8 mouse cellular contexts compared by ENCODE assay signal in the genomic region with DNA sequence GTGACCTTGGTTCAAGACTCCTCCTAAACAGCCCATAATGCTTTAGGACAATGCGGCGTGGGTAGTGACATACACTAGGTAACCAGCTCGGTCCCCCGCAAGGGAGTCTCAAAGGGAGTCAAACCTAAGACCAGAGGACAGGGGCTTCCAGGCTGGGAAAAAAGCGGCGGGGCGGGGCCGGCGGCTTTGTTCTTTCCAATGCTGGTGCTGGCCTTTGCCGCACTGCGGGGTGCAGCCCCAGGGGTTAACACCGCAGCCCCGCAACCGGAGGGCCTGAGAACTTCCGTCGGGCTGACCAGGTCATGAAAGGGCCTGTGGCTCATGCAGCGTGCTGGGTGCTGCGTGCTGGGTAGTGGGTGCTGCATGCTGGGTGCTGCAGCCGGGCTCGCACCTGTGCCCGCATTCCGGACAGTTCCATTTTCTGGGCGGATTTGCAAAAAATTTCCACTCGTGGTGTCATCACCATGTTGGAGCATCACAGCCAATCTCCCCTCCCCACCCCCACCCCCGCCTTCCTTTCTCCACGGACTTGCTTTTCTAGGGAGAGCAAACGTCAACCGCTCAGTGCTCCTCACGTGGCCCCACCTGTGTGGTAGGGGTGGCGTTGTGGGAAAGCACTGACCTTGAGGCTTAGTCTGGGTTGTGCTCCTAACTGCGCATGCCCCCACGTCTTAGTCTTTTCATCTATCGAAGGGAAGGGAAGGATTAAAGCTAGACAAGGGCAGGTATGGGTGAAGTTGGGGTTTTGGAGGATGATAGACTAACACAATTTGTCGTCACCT. TPM values are rescaled to one million over a fixed set of nuclear protein-coding genes. Genes with fewer than 3 reads are reported as not detected.
A peak's percentile ranks its signal among the peaks of the same experiment; 100 is the strongest.
DNase-seq lines count a peak whose midpoint lies in the region; ATAC-seq and TF ChIP-seq lines count a peak whose summit lies in the region.

No protein-coding gene starts in this region.

- intact Hi-C loops in heart, postnatal 25 days (cut with DNase I) = no loop called here

- ATAC-seq in heart, embryonic 15.5 days (replicated peaks; ENCODE audit: insufficient number of reproducible peaks, insufficient read depth, low FRiP score, low read depth) = no peak
- ATAC-seq in hindbrain, embryonic 16.5 days = no peak

- WGBS in heart, embryonic 15.5 days = 35% methylated on average over 34 of the region's 34 CpGs
- WGBS in hindbrain, embryonic 16.5 days = 25% methylated on average over 34 of the region's 34 CpGs

- H3K4me3 ChIP-seq in heart, embryonic 15.5 days = no peak overlapping the region
- H3K4me3 ChIP-seq in hindbrain, embryonic 16.5 days (ENCODE audit: low read length) = no peak overlapping the region
- no peak overlapping the region for H3K4me3 ChIP-seq in myocyte

- no peak overlapping the region for H3K9ac ChIP-seq in heart, embryonic 15.5 days
- H3K9ac ChIP-seq in hindbrain, embryonic 16.5 days (ENCODE audit: low read depth, low read length) = peak overlapping the region; percentile 54

- H3K27me3 ChIP-seq in heart, embryonic 15.5 days = peaks cover 21% of the 10 kb centered on the region; the same call in 1 of the 2 replicates
- H3K27me3 ChIP-seq in hindbrain, embryonic 16.5 days (replicated peaks; ENCODE audit: control insufficient read depth, insufficient read depth, low read length) = no peaks in the 10 kb centered on the region
- H3K27me3 ChIP-seq in myocyte (ENCODE audit: control insufficient read depth, insufficient read depth, insufficient read length) = peaks cover 39% of the 10 kb centered on the region

- H3K36me3 ChIP-seq in heart, embryonic 15.5 days = no peaks in the 10 kb centered on the region
- H3K36me3 ChIP-seq in hindbrain, embryonic 16.5 days (ENCODE audit: control insufficient read depth, insufficient read depth, low read length) = no peaks in the 10 kb centered on the region
- no peaks in the 10 kb centered on the region for H3K36me3 ChIP-seq in myocyte (ENCODE audit: control insufficient read depth, insufficient read depth)

- H3K79me2 ChIP-seq in myocyte (ENCODE audit: control insufficient read depth, insufficient read depth) = no peaks in the 10 kb centered on the region

- DNase-seq in heart, postnatal 25 days (ENCODE audit: low spot score) = no peak
- DNase-seq in cerebellum, adult 18-20 months = peak; percentile 64 to 72
- no peak for DNase-seq in Muller cell, postnatal 12 days (ENCODE audit: inconsistent ontology term)
- DNase-seq in layer of hippocampus, adult 18-20 months (ENCODE audit: low spot score in 2 of 2) = no peak
- no peak for DNase-seq in layer of hippocampus, adult 11-12 months (ENCODE audit: low spot score)

- H3K9me3 ChIP-seq in heart, embryonic 15.5 days (replicated peaks) = no peaks in the 10 kb centered on the region
- no peaks in the 10 kb centered on the region for H3K9me3 ChIP-seq in hindbrain, embryonic 16.5 days (ENCODE audit: control insufficient read depth, low read length)

- no peak overlapping the region for H3K27ac ChIP-seq in heart, embryonic 15.5 days
- H3K27ac ChIP-seq in hindbrain, embryonic 16.5 days (ENCODE audit: low read depth, low read length) = no peak overlapping the region

- peak overlapping the region; percentile 1; the same call in 1 of the 2 replicates for H3K4me2 ChIP-seq in heart, embryonic 15.5 days
- H3K4me2 ChIP-seq in hindbrain, embryonic 16.5 days (ENCODE audit: low read length) = peak overlapping the region; percentile 34
- H3K4me2 ChIP-seq in myocyte (ENCODE audit: low read depth) = no peak overlapping the region

- H3K4me1 ChIP-seq in heart, embryonic 15.5 days (replicated peaks) = peaks cover 16% of the 10 kb centered on the region
- H3K4me1 ChIP-seq in hindbrain, embryonic 16.5 days (ENCODE audit: control insufficient read depth, insufficient read depth, low read depth, low read length) = peaks cover 30% of the 10 kb centered on the region

- H3ac ChIP-seq in myocyte (ENCODE audit: control insufficient read depth, insufficient read length) = no peak overlapping the region

- TF ChIP-seq POLR2A in myocyte (IDR thresholded peaks at IDR 0.05; ENCODE audit: insufficient read length, low read depth) = no peak

TF ChIP-seq in myocyte, 11 proteins besides CTCF, POLR2A, EP300 and RAD21:
- no peak for TF ChIP-seq E2F4 (IDR thresholded peaks at IDR 0.05; ENCODE audit: insufficient read depth)
- TF ChIP-seq MYOG (IDR thresholded peaks at IDR 0.05; ENCODE audit: control insufficient read depth in 1 of 3, insufficient read depth in 1 of 3, insufficient read length in 2 of 3, low read depth in 2 of 3) = peak in 2 of 3 experiments; percentile 39 to 47
TF ChIP-seq in myocyte: peak in this region for 1.

RNA-seq across cellular contexts. Expression of a gene that starts 14.3 kb away (rescaled TPM):
- 947 and 956 TPM in 2 replicates for polyA plus RNA-seq in heart, embryonic 15.5 days (2015; fragmentation: Nextera tagmentation; extraction: Ambion mirVana)
- 10 to 100 TPM; 24.5 to 26.4 TPM for total RNA-seq in heart, postnatal 25 days (2021)
- 5,655 and 5,657 TPM in 2 replicates for polyA plus RNA-seq in hindbrain, embryonic 16.5 days (2015; fragmentation: Nextera tagmentation; extraction: Ambion mirVana)
- 213 TPM for polyA plus RNA-seq in myocyte (2012; fragmentation: generic; extraction: Trizol)
- total RNA-seq in layer of hippocampus, adult 18-20 months (2021) = 100 to 1,000 TPM; 373 to 429 TPM

RNA-seq across cellular contexts. Expression of a gene that starts 42.7 kb away (rescaled TPM):
- 11.7 and 11.9 TPM in 2 replicates for polyA plus RNA-seq in heart, embryonic 15.5 days (2015; fragmentation: Nextera tagmentation; extraction: Ambion mirVana)
- total RNA-seq in heart, postnatal 25 days (2021) = 10 to 100 TPM; 16.9 to 17.4 TPM
- 40.5 and 46.7 TPM in 2 replicates for polyA plus RNA-seq in hindbrain, embryonic 16.5 days (2015; fragmentation: Nextera tagmentation; extraction: Ambion mirVana)
- 9.5 TPM for polyA plus RNA-seq in myocyte (2012; fragmentation: generic; extraction: Trizol)
- total RNA-seq in layer of hippocampus, adult 18-20 months (2021) = 10 to 100 TPM; 60.9 to 67.1 TPM

RNA-seq across cellular contexts. Expression of a gene that starts 57.0 kb away (rescaled TPM):
- 7.3 and 7.9 TPM in 2 replicates for polyA plus RNA-seq in heart, embryonic 15.5 days (2015; fragmentation: Nextera tagmentation; extraction: Ambion mirVana)
- total RNA-seq in heart, postnatal 25 days (2021) = under 1 TPM; 0.34 to 0.47 TPM
- 2.4 and 2.9 TPM in 2 replicates for polyA plus RNA-seq in hindbrain, embryonic 16.5 days (2015; fragmentation: Nextera tagmentation; extraction: Ambion mirVana)
- 2.3 TPM for polyA plus RNA-seq in myocyte (2012; fragmentation: generic; extraction: Trizol)
- under 1 TPM; 0.36 to 0.57 TPM for total RNA-seq in layer of hippocampus, adult 18-20 months (2021)

RNA-seq across cellular contexts. Expression of a gene that starts 57.7 kb away (rescaled TPM):
- 10.3 and 10.6 TPM in 2 replicates for polyA plus RNA-seq in heart, embryonic 15.5 days (2015; fragmentation: Nextera tagmentation; extraction: Ambion mirVana)
- total RNA-seq in heart, postnatal 25 days (2021) = 1 to 10 TPM; 7.6 to 9.2 TPM
- 7.8 and 8.5 TPM in 2 replicates for polyA plus RNA-seq in hindbrain, embryonic 16.5 days (2015; fragmentation: Nextera tagmentation; extraction: Ambion mirVana)
- polyA plus RNA-seq in myocyte (2012; fragmentation: generic; extraction: Trizol) = 7.1 TPM
- total RNA-seq in layer of hippocampus, adult 18-20 months (2021) = 1 to 10 TPM; 5.0 to 5.9 TPM

Comparison
In these comparisons a context has a peak if more than half of its experiments do, and no peak if none do; other contexts are left out.
1. DNase-seq: peak in cerebellum, adult 18-20 months (2 of 2); none in heart, postnatal 25 days (single experiment), Muller cell, postnatal 12 days (single experiment), layer of hippocampus, adult 18-20 months (0 of 2) and layer of hippocampus, adult 11-12 months (single experiment).